Mouse (Mus musculus) testis, adult 2 months (tissue): Measurements from ENCODE around the gene Gstk1.

Experiments
- CTCF ChIP-seq: fragments of 200-500 bp; IDR thresholded peaks from 2 replicates; pipeline ENCODE4 v1.5.1; 2012; ENCODE audit warnings: low read depth, mild to moderate bottlenecking, inconsistent platforms, low read length, moderate library complexity; ENCODE audit not compliant: control insufficient read depth, insufficient read depth, insufficient replicate concordance
- POLR2A ChIP-seq: fragments of 200-500 bp; IDR thresholded peaks from 2 replicates; pipeline ENCODE4 v1.6.1; 2012; ENCODE audit warnings: low read depth, mild to moderate bottlenecking, inconsistent platforms, low read length, moderate library complexity; ENCODE audit not compliant: control insufficient read depth

GRCm38 (mm10) chr6:42247981-42248380, 2.2 kb downstream of the Gstk1 start:
- TF ChIP-seq POLR2A (no peak), CTCF (no peak)
